Mouse (Mus musculus): Measurements from ENCODE around the gene Mob3c.
A peak's percentile ranks its signal among the peaks of the same experiment; 100 is the strongest.

Gene Mob3c

GRCm38 (mm10) chr4:115827888-115828571, at the start of gene Mob3c:
Mob3c (plus strand) TSS chr4:115828092.
- DNase-seq, result peak; percentile 88

GRCm38 (mm10) chr4:115780269-115780668, 47.6 kb upstream of the Mob3c start:
- DNase-seq, result no peak

GRCm38 (mm10) chr4:115780918-115781317, 47.0 kb upstream of the Mob3c start, which contains the start of gene Tex38:
Tex38 (minus strand) TSS chr4:115781018.
- no peak for DNase-seq

GRCm38 (mm10) chr4:115782026-115782805, 45.7 kb upstream of the Mob3c start:
- DNase-seq, result no peak

GRCm38 (mm10) chr4:115784769-115785510, 43.0 kb upstream of the Mob3c start, which contains the start of gene Atpaf1:
Atpaf1 (plus strand) TSS chr4:115784812.
- peak; percentile 60 for DNase-seq

- no peak for DNase-seq
These were observed 42.3 kb upstream of the Mob3c start for GRCm38 (mm10) chr4:115785511-115786034.

GRCm38 (mm10) chr4:115790864-115791263, 37.0 kb upstream of the Mob3c start:
- no peak for DNase-seq

- no peak for DNase-seq
These were observed 32.5 kb upstream of the Mob3c start for GRCm38 (mm10) chr4:115795360-115795759.

GRCm38 (mm10) chr4:115799981-115800380, 27.9 kb upstream of the Mob3c start:
- DNase-seq, result no peak

GRCm38 (mm10) chr4:115812326-115812725, 15.6 kb upstream of the Mob3c start:
- no peak for DNase-seq

- DNase-seq, result no peak
These were observed 12.3 kb upstream of the Mob3c start for GRCm38 (mm10) chr4:115815606-115816005.

- no peak for DNase-seq
These were observed 7.7 kb upstream of the Mob3c start for GRCm38 (mm10) chr4:115820199-115820598.

- DNase-seq, result no peak
These were observed 6.9 kb upstream of the Mob3c start for GRCm38 (mm10) chr4:115820944-115821343.

- no peak for DNase-seq
These were observed 6.5 kb upstream of the Mob3c start for GRCm38 (mm10) chr4:115821431-115821830.

GRCm38 (mm10) chr4:115821928-115822327, 6.0 kb upstream of the Mob3c start:
- no peak for DNase-seq

GRCm38 (mm10) chr4:115824178-115824577, 3.7 kb upstream of the Mob3c start:
- DNase-seq, result no peak

GRCm38 (mm10) chr4:115825271-115825670, 2.6 kb upstream of the Mob3c start:
- DNase-seq, result no peak

- no peak for DNase-seq
These were observed 826 bp upstream of the Mob3c start for GRCm38 (mm10) chr4:115827066-115827465.

GRCm38 (mm10) chr4:115827535-115827887, 381 bp upstream of the Mob3c start:
- no peak for DNase-seq

GRCm38 (mm10) chr4:115828572-115828902, 645 bp downstream of the Mob3c start:
- DNase-seq, result no peak

- DNase-seq, result no peak
These were observed 2.6 kb downstream of the Mob3c start for GRCm38 (mm10) chr4:115830491-115830890.

- DNase-seq, result no peak
These were observed 3.3 kb downstream of the Mob3c start for GRCm38 (mm10) chr4:115831221-115831620.

- no peak for DNase-seq
These were observed 4.1 kb downstream of the Mob3c start for GRCm38 (mm10) chr4:115832040-115832439.
